In the genomic region with DNA sequence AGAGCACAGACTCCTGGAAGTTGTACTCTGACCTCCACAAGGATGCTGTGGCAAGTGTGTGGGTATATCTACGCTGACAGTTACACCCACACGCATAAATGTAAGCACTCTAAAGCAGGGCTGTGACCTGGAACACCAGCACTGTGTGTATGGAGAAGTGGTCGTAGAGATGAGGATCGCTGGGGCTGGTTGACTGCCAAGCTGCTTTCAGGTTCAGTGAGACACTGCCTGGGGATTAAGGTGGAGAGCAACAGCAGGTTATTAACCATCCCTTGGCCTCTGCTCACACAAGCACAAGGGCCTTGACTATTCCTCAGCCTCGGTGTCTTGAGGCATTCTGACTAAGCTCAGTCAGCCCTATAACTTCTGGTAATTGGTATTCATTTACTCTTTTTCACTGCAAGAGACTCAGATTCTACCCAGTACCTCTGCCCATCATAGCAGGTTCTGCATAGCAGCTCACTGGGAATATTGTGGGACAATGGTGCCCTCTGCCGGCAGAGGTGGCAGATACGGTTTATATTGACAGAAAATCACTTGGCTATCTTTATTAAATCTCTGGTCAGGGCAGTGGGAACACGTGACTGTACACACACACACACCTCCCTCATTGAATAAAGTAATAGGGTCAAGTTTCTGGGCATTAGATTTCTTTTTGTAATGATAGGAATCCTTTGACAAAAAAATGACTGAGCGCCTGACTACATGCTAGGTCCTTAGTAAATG, we compare ENCODE assay signal across 9 mouse cellular contexts. TPM values are rescaled to one million over a fixed set of nuclear protein-coding genes. Genes with fewer than 3 reads are reported as not detected.
A peak's percentile ranks its signal among the peaks of the same experiment; 100 is the strongest.
DNase-seq lines count a peak whose midpoint lies in the region; TF ChIP-seq lines count a peak whose summit lies in the region.
"Had no signal": no experiment of that assay in that cellular context is flagged by ENCODE, and none has a peak within 500 bp of the region (broad histone marks: within the 10 kb centered on the region; RNA-seq: fewer than 3 reads in every experiment).

No protein-coding gene starts in this region.

- 34% methylated on average over 9 of the region's 9 CpGs for WGBS in heart, adult 2 months

- H3K4me1 ChIP-seq in ES-Bruce4 (ENCODE audit: control insufficient read depth, insufficient read depth, low read length) = no peaks in the 10 kb centered on the region
- peaks cover 1% of the 10 kb centered on the region; the same call in 1 of the 2 replicates for H3K4me1 ChIP-seq in heart, adult 2 months (ENCODE audit: control insufficient read depth, insufficient read depth, low read length)

- peaks cover 22% of the 10 kb centered on the region for H3K36me3 ChIP-seq in ES-Bruce4 (ENCODE audit: control insufficient read depth, insufficient read depth, low read length, poor library complexity, severe bottlenecking)
- no peaks in the 10 kb centered on the region for H3K36me3 ChIP-seq in heart, adult 2 months (ENCODE audit: control insufficient read depth, insufficient read depth, low read length)

- no peak overlapping the region for H3K27ac ChIP-seq in ES-Bruce4 (ENCODE audit: insufficient read depth, low read length)
- H3K27ac ChIP-seq in heart, adult 2 months = no peak overlapping the region

- TF ChIP-seq EP300 in ES-Bruce4 (IDR thresholded peaks at IDR 0.05; ENCODE audit: insufficient read depth, low read depth, low read length) = no peak
- TF ChIP-seq EP300 in heart, adult 2 months (IDR thresholded peaks at IDR 0.05; ENCODE audit: insufficient read depth, low read depth, low read length) = peak; percentile 84; the same call in 1 of the 2 replicates

- intact Hi-C loops in heart, adult 2 months (cut with DNase I) = loop anchor here (1.0 to 5.0 kb wide), 3 partner anchors 43 to 167 kb away; no protein-coding TSS in a partner anchor

- no peaks in the 10 kb centered on the region for H3K27me3 ChIP-seq in ES-Bruce4 (ENCODE audit: control insufficient read depth, insufficient read depth, low read length, poor library complexity, severe bottlenecking)
- no peaks in the 10 kb centered on the region for H3K27me3 ChIP-seq in heart, adult 2 months (ENCODE audit: control insufficient read depth, insufficient read depth, low read length)
- H3K27me3 ChIP-seq: limb, embryonic 12.5 days had no signal

- no peak overlapping the region for H3K9ac ChIP-seq in ES-Bruce4 (ENCODE audit: low read depth, poor library complexity, severe bottlenecking)
- no peak overlapping the region for H3K9ac ChIP-seq in heart, adult 2 months (ENCODE audit: low read depth, low read length)
- H3K9ac ChIP-seq: limb, embryonic 12.5 days had no signal

- H3K4me3 ChIP-seq in ES-Bruce4 (ENCODE audit: low read depth, low read length) = no peak overlapping the region
- no peak overlapping the region for H3K4me3 ChIP-seq in heart, adult 2 months
- H3K4me3 ChIP-seq: limb, embryonic 12.5 days had no signal

- peak; percentile 80 for TF ChIP-seq CTCF in ES-Bruce4 (IDR thresholded peaks at IDR 0.05; ENCODE audit: low read depth, low read length)
- peak; percentile 87 for TF ChIP-seq CTCF in heart, adult 2 months (IDR thresholded peaks at IDR 0.05)

- no peak for TF ChIP-seq POLR2A in ES-Bruce4 (IDR thresholded peaks at IDR 0.05; ENCODE audit: insufficient read depth, low read length)
- no peak for TF ChIP-seq POLR2A in heart, adult 2 months (IDR thresholded peaks at IDR 0.05; ENCODE audit: insufficient read depth, low read depth, low read length)

- no peaks in the 10 kb centered on the region for H3K79me2 ChIP-seq in heart, adult 2 months (replicated peaks; ENCODE audit: control insufficient read depth, insufficient read depth, low read length)

- no peaks in the 10 kb centered on the region for H3K9me3 ChIP-seq in ES-Bruce4 (replicated peaks; ENCODE audit: control insufficient read depth, insufficient read depth, low read length, poor library complexity, severe bottlenecking)
- H3K9me3 ChIP-seq: limb, embryonic 12.5 days had no signal

- DNase-seq in adrenal gland, postnatal 25 days = peak; percentile 86
- DNase-seq in embryo, embryonic 9.5 days (ENCODE audit: extremely low spot score) = peak; percentile 79
- peak; percentile 77 to 87 for DNase-seq in heart, adult 2 months
- DNase-seq in layer of hippocampus, adult 11-12 months (ENCODE audit: low spot score) = peak; percentile 90
- peak; percentile 89 for DNase-seq in lung, postnatal 10 days
- peak; percentile 94 for DNase-seq in retina, embryonic 14.5 days (ENCODE audit: low spot score)
- peak; percentile 66 for DNase-seq in urinary bladder, adult 2 months (ENCODE audit: low spot score)

RNA-seq across cellular contexts. Expression of gene Qtrt1, which starts 1.9 kb away (rescaled TPM):
- polyA plus RNA-seq in ES-Bruce4 (2011; ENCODE audit: insufficient read depth, insufficient read length, low read depth, missing spikeins) = 40.0 and 48.2 TPM in 2 replicates
- 17.0 and 25.1 TPM in 2 replicates for total RNA-seq in adrenal gland, postnatal 25 days (2021)
- total RNA-seq in heart, adult 2 months (2021) = 1 to 10 TPM; 8.3 to 8.5 TPM
- 19.2 and 20.8 TPM in 2 replicates for polyA plus RNA-seq in heart, adult 2 months (2012; rRNA removed)
- polyA plus RNA-seq in urinary bladder, adult 2 months (2012; rRNA removed) = 32.2 and 38.8 TPM in 2 replicates

RNA-seq across cellular contexts. Expression of gene Dnm2, which starts 15.0 kb away (rescaled TPM):
- polyA plus RNA-seq in ES-Bruce4 (2011; ENCODE audit: insufficient read depth, insufficient read length, low read depth, missing spikeins) = 86.2 and 88.6 TPM in 2 replicates
- total RNA-seq in adrenal gland, postnatal 25 days (2021) = 110 and 126 TPM in 2 replicates
- total RNA-seq in heart, adult 2 months (2021) = 10 to 100 TPM; 63.9 to 64.8 TPM
- polyA plus RNA-seq in heart, adult 2 months (2012; rRNA removed) = 52.1 and 68.2 TPM in 2 replicates
- 76.4 and 91.4 TPM in 2 replicates for polyA plus RNA-seq in urinary bladder, adult 2 months (2012; rRNA removed)

RNA-seq across cellular contexts. Expression of gene Ilf3, which starts 42.1 kb away (rescaled TPM):
- 196 and 209 TPM in 2 replicates for polyA plus RNA-seq in ES-Bruce4 (2011; ENCODE audit: insufficient read depth, insufficient read length, low read depth, missing spikeins)
- total RNA-seq in adrenal gland, postnatal 25 days (2021) = 68.9 and 69.5 TPM in 2 replicates
- 10 to 100 TPM; 27.7 to 29.0 TPM for total RNA-seq in heart, adult 2 months (2021)
- 22.6 and 29.0 TPM in 2 replicates for polyA plus RNA-seq in heart, adult 2 months (2012; rRNA removed)
- 43.9 and 48.5 TPM in 2 replicates for polyA plus RNA-seq in urinary bladder, adult 2 months (2012; rRNA removed)
